Mouse (Mus musculus): ENCODE data around the gene Btf3. TPM values are rescaled to one million over a fixed set of nuclear protein-coding genes. Genes with fewer than 3 reads are reported as not detected.

Gene Btf3
- 471 and 494 TPM in 2 replicates for polyA plus RNA-seq (2015; fragmentation: Nextera tagmentation; extraction: Ambion mirVana)

DNA sequence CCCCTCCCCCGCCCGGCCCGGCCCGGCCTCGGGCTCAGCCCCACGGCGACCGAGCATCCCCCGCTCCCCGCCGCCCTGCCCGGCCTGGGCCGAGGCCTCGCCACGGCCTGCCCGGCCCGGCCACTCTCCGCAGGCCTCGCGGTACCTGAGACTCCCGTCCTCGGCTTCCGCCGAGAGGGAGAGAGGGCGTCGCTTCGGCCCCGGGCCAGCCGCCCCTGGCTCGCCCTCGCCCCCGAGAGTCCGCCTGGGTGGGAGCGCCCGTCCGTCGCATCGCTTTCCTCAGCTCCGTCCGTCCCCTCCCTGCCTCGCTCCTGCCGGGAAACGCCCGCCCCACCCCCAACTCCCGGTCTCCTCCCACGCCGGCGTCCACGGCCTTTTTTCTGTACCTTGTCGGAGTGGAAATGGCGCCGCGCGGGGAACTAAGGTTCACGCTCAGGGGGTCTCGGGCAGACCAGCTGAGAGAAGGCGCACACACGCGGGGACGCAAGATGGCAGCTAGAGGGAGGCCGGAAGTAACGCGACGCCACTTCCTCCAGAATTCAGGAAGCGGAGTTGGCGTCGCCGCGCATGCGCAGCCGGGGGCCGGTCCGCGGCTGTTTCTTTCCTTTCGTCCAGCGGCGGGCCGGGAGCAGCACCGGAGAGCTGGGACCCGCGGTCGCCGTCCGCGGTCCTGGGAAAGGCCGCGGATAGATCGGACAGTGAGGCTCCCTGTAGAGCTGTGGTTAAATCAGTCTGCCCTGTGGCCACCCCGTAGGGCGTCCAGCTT is at the start of gene Btf3:
Gene Btf3 (minus strand): TSS at position 527 of the 766 bp plus-strand sequence.
- no peaks in the 10 kb centered on the region for H3K27me3 ChIP-seq (replicated peaks; ENCODE audit: control insufficient read depth, insufficient read depth, low read length)
- ATAC-seq: peak; percentile 89
- TF ChIP-seq CTCF (IDR thresholded peaks at IDR 0.05; ENCODE audit: low read depth): peak; percentile 53
- H3K4me3 ChIP-seq (ENCODE audit: low read depth, low read length): peak within 1 kb of the TSS; percentile 87
- no peaks in the 10 kb centered on the region for H3K9me3 ChIP-seq (ENCODE audit: control insufficient read depth)
- under 1% methylated on average over 81 of the region's 90 CpGs for WGBS
- peaks cover 6% of the 10 kb centered on the region; the same call in 1 of the 2 replicates for H3K4me1 ChIP-seq (replicated peaks; ENCODE audit: control insufficient read depth, insufficient read depth, low read length)
- peak within 1 kb of the TSS; percentile 94 for H3K27ac ChIP-seq (ENCODE audit: low read depth, low read length)
- peak within 1 kb of the TSS; percentile 97 for H3K9ac ChIP-seq (ENCODE audit: low read depth, low read length)
- peaks cover 18% of the 10 kb centered on the region for H3K36me3 ChIP-seq (ENCODE audit: control insufficient read depth, insufficient read depth)
- H3K4me2 ChIP-seq (replicated peaks; ENCODE audit: low read depth): peak within 1 kb of the TSS; percentile 73

DNA sequence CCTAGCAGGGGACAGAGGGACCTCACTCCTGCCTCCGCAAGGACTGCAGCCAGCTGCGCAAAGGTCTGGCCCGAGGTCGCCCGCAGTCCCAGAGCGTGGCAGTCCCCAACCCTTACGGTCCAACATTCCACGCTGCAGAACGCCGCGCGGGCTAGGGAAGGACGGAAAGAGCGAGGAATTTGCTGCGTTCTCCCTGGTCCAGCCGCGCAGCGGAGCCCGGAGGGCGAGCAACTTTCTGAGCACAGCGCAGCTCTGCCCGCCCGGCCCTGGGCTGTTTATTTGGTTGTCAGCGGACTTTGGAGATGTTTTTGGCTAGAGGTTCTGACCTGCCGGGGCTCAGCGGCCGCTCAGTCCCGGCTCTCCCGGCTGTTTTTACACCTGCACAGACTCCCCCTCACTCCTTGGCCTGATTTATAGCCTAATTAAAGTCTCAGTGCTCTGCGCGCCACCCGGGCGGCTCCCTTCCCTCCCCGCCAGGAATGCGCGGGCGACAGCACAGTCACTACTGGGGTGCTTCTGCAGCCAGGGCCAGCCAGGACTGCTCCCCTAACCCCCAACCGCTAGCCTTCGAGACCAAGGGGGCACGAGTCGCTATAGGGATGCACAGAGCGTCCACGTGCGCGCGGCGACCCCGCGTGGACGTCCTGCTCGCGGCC is 49.1 kb upstream of the Btf3 start:
- 1% methylated on average over 51 of the region's 52 CpGs for WGBS

DNA sequence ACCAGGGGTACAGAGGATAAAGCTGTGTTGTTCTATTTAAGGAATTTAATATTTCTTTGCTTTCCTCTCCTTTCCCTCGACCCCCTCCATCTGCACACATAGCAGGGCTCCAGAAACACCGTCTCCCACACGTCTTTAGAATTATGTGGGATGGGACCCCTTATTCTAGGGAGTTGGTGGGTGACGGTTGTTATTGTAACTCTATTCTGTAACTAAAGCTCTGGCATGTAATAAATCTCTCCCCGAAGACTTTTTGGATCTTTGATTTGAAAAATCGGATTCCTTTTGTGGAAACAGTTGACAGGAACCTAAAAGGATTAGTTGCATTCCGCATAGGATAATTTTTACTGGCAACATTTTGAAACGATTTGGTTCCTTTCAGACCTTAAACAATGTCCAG is 48.3 kb upstream of the Btf3 start:
- Histone ChIP-seq H3K9ac (ENCODE audit: low read depth, low read length) (no peak overlapping the region), H3K9me3 (ENCODE audit: control insufficient read depth) (no peaks in the 10 kb centered on the region), H3K27me3 (replicated peaks; ENCODE audit: control insufficient read depth, insufficient read depth, low read length) (peaks cover 90% of the 10 kb centered on the region), H3K27ac (ENCODE audit: low read depth, low read length) (no peak overlapping the region), H3K4me3 (ENCODE audit: low read depth, low read length) (no peak overlapping the region), H3K4me2 (replicated peaks; ENCODE audit: low read depth) (no peak overlapping the region), H3K4me1 (replicated peaks; ENCODE audit: control insufficient read depth, insufficient read depth, low read length) (no peaks in the 10 kb centered on the region), H3K36me3 (ENCODE audit: control insufficient read depth, insufficient read depth) (no peaks in the 10 kb centered on the region)
- 1% methylated on average over 8 of the region's 8 CpGs for WGBS
- no peak for TF ChIP-seq CTCF (IDR thresholded peaks at IDR 0.05; ENCODE audit: low read depth)
- no peak for ATAC-seq

More for the DNA sequence above, 49.1 kb upstream of the Btf3 start:
- Histone ChIP-seq H3K36me3 (ENCODE audit: control insufficient read depth, insufficient read depth) (no peaks in the 10 kb centered on the region), H3K27me3 (replicated peaks; ENCODE audit: control insufficient read depth, insufficient read depth, low read length) (peaks cover 89% of the 10 kb centered on the region), H3K4me1 (replicated peaks; ENCODE audit: control insufficient read depth, insufficient read depth, low read length) (no peaks in the 10 kb centered on the region), H3K9ac (ENCODE audit: low read depth, low read length) (no peak overlapping the region), H3K9me3 (ENCODE audit: control insufficient read depth) (no peaks in the 10 kb centered on the region), H3K27ac (ENCODE audit: low read depth, low read length) (no peak overlapping the region), H3K4me2 (replicated peaks; ENCODE audit: low read depth) (peak overlapping the region; percentile 37), H3K4me3 (ENCODE audit: low read depth, low read length) (peak overlapping the region; percentile 21)
- ATAC-seq: no peak
- no peak for TF ChIP-seq CTCF (IDR thresholded peaks at IDR 0.05; ENCODE audit: low read depth)

DNA sequence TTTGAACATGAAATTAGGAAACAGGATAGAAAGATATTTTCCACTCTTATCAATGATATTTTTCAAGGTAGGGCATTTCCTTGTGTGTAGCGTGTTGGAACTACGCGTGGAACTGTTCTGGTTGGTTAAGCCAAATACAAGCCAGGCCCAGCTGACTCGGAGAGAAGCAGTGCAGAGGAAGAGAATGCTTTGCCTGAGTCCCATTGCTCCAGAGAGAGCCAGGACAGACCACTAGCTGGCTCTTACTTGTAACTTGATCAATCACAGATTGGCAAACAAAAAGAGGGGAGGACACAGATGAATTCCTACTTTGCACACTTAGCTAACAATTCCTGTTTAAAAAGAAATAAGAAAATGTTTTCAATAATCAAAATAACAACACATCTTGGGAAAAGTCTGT is 46.2 kb upstream of the Btf3 start:
- H3K9ac ChIP-seq (ENCODE audit: low read depth, low read length): no peak overlapping the region
- no peak overlapping the region for H3K4me2 ChIP-seq (replicated peaks; ENCODE audit: low read depth)
- no peaks in the 10 kb centered on the region for H3K4me1 ChIP-seq (replicated peaks; ENCODE audit: control insufficient read depth, insufficient read depth, low read length)
- H3K27me3 ChIP-seq (replicated peaks; ENCODE audit: control insufficient read depth, insufficient read depth, low read length): peaks cover 90% of the 10 kb centered on the region
- H3K36me3 ChIP-seq (ENCODE audit: control insufficient read depth, insufficient read depth): no peaks in the 10 kb centered on the region
- no peaks in the 10 kb centered on the region for H3K9me3 ChIP-seq (ENCODE audit: control insufficient read depth)
- no peak for TF ChIP-seq CTCF (IDR thresholded peaks at IDR 0.05; ENCODE audit: low read depth)
- no peak for ATAC-seq
- H3K4me3 ChIP-seq (ENCODE audit: low read depth, low read length): no peak overlapping the region
- no peak overlapping the region for H3K27ac ChIP-seq (ENCODE audit: low read depth, low read length)
- 12% methylated on average over 4 of the region's 4 CpGs for WGBS

- no peak overlapping the region for H3K27ac ChIP-seq (ENCODE audit: low read depth, low read length)
- H3K4me1 ChIP-seq (replicated peaks; ENCODE audit: control insufficient read depth, insufficient read depth, low read length): no peaks in the 10 kb centered on the region
- WGBS: 5% methylated on average over 5 of the region's 5 CpGs
- H3K4me2 ChIP-seq (replicated peaks; ENCODE audit: low read depth): no peak overlapping the region
- H3K27me3 ChIP-seq (replicated peaks; ENCODE audit: control insufficient read depth, insufficient read depth, low read length): peaks cover 88% of the 10 kb centered on the region
- no peaks in the 10 kb centered on the region for H3K9me3 ChIP-seq (ENCODE audit: control insufficient read depth)
- H3K36me3 ChIP-seq (ENCODE audit: control insufficient read depth, insufficient read depth): no peaks in the 10 kb centered on the region
- no peak overlapping the region for H3K4me3 ChIP-seq (ENCODE audit: low read depth, low read length)
- no peak for TF ChIP-seq CTCF (IDR thresholded peaks at IDR 0.05; ENCODE audit: low read depth)
- ATAC-seq: no peak
- H3K9ac ChIP-seq (ENCODE audit: low read depth, low read length): no peak overlapping the region
Measured at GRCm38 (mm10) chr13:98361161-98361560, 44.4 kb upstream of the Btf3 start.

DNA sequence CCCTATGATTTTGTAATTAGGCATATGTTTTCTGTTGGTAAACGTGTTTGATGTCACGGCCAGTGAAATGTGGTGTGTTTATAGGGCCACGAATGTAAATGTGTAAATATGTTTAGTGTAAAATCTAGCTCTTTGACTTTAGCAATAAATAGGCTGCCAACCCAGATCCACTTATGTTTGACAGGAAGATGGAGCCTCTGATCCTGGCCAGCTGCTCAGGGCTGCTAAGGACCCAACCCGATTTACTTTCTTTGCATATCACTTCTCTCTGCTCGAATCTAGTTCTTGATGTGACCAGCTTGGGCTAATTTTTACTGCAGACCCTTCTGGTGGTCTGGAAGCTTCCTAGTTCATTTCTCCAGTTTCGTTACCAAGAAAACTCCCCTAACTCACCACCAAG is 43.6 kb upstream of the Btf3 start:
- WGBS: 4% methylated on average over 6 of the region's 6 CpGs
- H3K4me2 ChIP-seq (replicated peaks; ENCODE audit: low read depth): no peak overlapping the region
- H3K9me3 ChIP-seq (ENCODE audit: control insufficient read depth): no peaks in the 10 kb centered on the region
- ATAC-seq: no peak
- TF ChIP-seq CTCF (IDR thresholded peaks at IDR 0.05; ENCODE audit: low read depth): no peak
- H3K27me3 ChIP-seq (replicated peaks; ENCODE audit: control insufficient read depth, insufficient read depth, low read length): peaks cover 88% of the 10 kb centered on the region
- no peak overlapping the region for H3K27ac ChIP-seq (ENCODE audit: low read depth, low read length)
- H3K9ac ChIP-seq (ENCODE audit: low read depth, low read length): no peak overlapping the region
- no peaks in the 10 kb centered on the region for H3K36me3 ChIP-seq (ENCODE audit: control insufficient read depth, insufficient read depth)
- no peak overlapping the region for H3K4me3 ChIP-seq (ENCODE audit: low read depth, low read length)
- H3K4me1 ChIP-seq (replicated peaks; ENCODE audit: control insufficient read depth, insufficient read depth, low read length): no peaks in the 10 kb centered on the region
